Mouse (Mus musculus): ENCODE data around the gene Wars2. TPM values are rescaled to one million over a fixed set of nuclear protein-coding genes. Genes with fewer than 3 reads are reported as not detected.

Wars2 gene
- polyA plus RNA-seq, 1 experiment: 5.6 TPM

DNA sequence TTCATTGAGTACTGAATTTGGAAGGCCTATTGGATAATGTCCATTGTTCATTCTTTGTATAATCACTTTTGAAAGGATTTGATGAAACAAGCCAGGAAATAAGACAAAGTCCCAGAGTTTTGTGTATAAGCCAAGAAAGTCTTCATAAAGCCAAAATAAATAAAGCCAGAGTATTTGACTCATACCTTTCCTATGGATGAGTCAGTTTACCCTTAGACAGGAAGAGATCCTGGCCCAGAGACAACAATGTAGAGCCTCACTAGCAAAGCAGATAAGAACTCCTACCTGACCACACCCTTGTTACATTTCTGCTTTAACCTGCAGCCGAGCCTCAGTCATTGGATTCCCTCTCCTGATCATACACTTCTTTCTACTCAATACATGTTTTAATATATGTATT is 47.2 kb downstream of the Wars2 start:
- DNase-seq (ENCODE audit: low spot score): no peak

DNA sequence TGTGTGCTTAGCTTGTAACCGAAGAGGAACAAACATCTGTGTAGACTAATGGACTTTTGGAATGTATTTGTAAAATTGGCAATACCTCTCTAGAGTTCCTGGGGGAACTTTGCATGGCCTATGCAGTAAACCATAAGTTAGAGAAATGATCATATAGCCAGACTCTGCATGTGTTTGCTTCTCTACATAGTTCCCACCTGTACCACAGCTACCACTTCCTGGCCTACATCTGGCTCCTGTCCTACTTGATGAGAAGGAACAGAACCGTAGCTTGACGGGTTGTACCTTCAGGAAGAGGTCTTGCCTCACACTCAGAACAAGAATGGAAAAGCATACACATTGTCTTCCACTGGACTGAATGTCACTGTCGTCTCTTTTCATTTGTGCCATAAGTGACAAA is 52.7 kb downstream of the Wars2 start:
- DNase-seq (ENCODE audit: low spot score): no peak

DNA sequence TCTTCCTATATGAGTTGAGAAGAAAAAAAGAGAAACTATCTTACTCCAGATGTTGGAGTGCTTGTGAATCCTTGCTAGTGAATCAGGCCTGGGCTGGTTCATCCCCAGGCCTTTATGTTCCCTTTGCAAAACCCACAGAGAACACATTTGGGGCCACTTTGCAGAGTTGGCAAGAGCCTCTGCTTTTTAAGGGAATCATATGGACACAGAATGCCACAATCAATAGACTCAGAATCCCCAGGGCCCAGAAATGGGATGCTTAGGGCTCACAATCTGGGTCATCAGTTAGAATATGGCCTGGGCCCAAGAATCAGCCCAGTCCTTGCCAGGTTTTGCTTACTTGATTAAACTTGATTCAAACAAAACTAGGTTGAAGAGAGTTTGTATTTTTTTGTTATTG is 62.5 kb downstream of the Wars2 start:
- no peak for DNase-seq (ENCODE audit: low spot score)

DNA sequence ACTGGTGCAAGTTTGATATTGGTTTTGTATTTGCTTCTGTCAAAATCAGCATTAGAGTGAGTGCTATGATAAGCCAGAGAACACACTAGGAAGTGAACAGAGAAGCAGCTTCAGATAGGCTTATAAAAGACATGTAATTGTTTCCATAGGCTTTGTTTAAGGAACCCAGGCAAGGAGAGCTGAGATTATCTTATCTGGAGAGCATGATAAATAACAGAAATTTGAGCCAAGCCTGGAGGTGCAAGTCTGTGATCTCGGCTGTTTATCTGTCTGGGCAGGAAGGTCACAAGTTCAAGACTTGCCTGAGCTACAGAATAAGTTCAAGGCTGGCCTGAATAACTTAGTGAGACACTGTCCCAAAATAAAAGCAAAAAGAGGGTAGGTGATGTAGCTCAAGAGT is 67.5 kb downstream of the Wars2 start:
- no peak for DNase-seq (ENCODE audit: low spot score)

DNA sequence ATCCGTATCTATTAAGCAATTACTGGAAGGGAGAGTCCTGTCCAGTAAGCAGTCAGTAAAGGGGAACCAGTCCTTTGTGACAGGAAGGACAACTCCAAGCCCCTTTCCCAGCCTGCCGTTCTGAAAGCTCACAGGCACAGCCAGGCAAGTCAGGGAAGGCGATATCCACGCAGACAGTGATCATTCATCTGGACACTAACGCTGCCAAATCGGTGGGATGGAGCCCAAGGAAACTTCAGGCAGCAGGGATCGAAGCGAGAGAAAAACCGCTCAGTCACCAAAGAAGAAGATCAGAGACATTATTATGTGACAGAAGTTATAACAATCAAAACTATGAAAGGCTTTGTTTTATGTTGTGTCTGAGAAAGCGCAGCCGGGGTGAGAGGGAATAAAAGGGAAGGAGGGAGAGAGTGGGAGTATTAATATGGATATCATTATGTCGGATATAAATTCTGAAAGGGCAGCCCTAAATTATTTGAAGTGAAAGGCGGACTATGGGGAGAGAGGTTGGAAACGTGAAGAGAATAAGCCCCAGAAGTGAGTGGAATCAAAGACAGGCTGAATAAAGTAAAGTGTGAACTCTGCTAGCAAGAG is 70.3 kb downstream of the Wars2 start:
- DNase-seq (ENCODE audit: low spot score): no peak

DNA sequence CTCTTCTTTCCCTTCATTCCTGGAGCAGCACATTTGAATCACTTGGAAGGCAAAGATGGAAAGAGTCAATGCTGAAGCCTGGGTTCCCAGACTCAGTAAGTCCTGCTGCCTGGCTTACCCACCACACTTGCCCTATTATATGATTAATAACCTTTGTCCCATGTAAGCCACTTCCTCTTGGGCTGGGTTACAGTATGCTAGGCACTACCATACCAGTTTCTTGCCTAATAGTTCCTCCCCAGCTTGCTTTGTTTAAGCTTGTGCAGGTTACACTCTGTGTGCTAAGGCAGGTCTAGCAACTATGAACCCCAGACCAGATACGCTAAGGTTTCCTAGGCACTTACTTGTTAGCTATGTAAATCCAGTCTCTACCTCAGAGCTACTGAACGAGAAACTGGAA is 86.9 kb downstream of the Wars2 start:
- DNase-seq (ENCODE audit: low spot score): no peak

DNA sequence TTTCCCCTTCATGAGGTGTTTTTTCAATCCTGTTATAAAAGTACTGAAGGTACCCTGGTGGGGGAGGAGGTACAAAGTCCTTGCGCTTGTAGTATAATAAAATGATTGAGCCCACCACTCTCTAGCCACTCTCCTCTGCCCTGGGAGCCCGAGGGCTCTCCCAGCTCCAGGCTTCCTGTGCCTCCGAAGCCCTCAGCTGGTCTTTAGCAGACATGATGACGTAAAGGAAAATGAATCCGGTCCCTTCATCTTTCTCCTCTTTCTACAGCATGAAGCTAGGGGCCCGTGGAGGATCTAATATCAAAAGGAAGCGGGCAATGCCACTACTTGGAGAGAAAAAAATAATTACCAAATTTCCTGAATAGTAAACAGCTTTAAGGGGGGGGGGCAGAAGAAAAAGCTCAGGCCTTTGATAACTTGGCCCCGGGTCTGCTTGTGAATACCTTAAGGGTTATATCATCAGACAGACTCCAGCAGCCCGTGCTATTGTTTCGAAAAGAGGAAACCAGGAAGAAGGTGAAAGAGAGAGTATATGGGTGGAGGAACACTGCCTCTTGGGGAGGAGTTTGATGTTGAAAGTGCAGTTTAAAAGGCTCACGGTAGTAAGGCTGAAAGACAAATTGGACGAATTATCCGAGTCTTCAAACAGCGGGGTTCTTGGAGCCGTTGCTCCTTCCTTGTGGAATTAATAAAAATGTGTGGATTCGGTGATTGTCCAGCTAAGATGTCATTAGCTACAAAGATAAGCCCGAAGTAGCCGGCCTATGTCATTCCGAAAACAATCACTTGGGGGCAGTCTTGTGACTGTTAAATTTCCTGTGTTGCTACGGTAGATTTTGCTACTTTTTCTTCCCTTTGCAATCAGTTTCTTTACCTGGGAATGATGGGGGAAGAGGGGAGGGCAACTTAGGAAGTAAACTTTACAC is 92.8 kb downstream of the Wars2 start:
- no peak for DNase-seq (ENCODE audit: low spot score)

DNA sequence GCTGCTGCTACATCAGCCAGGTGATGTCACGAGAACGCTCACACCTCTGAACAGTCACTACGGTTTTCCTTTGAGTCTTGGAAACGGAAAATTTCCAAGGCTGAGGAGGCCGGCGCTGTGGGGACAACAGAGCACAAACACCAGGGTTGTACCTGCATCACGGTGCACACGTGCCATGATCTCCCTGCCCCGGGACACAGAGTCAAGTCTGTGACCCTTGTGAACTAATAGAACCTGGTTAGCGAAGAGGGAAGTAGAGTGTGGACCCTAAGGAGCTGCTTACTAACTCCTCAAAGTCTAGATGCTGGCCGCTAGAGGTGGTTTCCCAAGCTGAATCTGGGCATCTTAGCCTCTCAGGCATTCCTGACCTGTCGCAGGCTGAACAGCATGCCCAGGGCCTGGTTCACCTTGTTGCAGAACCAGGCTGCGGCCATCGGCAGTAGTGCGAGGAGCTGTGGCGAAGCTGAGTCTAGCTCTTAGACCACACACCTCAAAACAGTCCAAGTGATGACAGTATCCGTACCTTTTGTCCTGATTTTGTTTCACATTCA is 93.5 kb downstream of the Wars2 start:
- no peak for DNase-seq (ENCODE audit: low spot score)

DNA sequence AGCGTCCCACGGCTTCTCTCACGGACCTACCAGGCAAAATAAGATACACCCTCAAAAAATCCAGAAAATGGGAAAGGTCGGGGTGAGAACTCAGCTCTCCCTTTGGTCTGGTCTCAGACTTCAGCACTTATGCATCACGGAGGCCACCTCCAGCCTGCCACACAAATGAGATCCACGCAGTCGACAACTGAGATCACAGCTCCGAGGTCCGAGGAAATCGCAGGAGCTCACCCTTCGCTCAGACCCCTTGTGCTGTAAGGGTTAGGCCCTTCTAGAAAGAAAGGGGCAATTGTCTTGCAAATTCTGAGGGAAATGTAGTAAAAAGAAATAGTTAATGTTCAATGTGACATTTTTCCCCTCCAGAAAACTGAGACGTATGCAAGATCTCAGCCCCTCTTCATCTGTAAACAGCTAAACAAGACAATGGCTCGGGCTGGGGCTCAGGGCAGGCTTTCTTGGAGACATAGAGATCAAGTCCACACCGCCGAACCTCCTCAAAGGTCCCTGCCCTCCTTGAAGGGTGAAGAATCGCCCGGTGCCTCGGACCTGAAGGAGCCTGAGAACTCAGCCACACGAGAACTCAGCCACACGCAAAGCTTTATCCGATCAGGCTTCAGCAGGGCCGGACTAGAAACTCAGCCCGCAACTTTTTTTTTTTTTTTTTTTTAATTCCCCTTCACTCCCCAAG is 94.4 kb downstream of the Wars2 start:
- no peak for DNase-seq (ENCODE audit: low spot score)

DNA sequence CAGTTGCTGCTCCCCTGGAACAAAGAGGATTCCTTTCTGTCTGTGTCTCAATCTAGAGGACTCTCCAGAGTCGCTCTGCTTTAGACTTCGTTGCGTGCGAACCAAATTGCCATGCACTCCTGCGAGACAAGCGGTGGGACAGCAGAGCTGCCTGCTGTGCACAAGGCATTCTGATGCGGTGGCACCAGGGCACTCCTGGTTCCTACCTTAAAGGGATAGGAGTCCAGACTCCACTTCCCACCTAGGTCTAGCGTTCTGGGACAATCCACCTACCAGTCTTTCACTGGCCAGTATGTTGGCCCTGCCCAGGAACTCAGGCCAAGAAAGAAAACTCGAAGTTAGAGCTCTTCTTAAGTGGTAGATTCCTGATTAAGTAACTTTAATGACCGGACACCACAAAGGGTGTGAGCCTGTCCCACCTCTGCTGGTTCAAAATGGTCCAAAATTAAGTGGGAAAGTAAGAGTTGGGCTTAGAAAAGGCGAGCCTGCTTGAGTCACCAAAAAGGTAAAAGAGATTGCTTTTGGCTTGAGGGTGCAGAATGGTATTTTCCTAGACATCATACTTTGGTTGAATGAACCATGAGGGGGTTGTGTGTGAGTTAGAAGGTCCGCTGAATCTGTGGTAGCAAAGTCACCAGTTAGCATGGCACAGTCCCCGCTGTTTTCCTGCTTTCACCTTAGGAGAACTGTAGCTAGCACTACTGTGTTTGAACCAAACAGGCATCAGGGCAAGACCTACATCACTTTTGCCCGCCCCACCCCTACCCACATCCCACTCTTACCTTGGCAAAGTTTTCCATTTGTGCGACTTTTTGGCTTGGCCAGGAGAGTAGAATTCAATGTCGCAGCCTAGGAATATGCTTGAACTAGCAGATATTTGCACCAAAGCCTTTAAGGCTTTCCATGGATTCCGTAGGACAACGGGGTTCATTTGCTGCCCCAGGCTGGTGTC is 95.2 kb downstream of the Wars2 start:
- no peak for DNase-seq (ENCODE audit: low spot score)

DNA sequence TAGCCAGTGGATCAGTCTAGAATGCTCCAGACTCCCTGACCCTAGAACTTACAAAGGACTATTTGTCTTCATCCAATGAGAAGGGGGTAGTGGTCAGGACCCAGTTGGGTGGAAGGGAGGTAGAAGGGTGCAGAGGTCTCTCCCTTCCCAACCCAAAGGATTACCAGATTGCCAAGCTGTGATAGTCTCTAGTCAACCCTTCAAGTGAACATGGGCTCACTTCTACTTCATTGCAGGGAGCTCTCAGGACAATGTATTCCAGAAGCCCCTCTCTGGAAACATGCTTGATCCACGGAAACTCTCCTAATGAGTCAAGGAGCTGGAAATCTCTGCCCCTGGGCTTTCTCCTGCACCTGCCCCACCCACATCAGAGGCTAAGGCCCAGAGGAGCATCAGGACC is 97.8 kb downstream of the Wars2 start:
- no peak for DNase-seq (ENCODE audit: low spot score)

DNA sequence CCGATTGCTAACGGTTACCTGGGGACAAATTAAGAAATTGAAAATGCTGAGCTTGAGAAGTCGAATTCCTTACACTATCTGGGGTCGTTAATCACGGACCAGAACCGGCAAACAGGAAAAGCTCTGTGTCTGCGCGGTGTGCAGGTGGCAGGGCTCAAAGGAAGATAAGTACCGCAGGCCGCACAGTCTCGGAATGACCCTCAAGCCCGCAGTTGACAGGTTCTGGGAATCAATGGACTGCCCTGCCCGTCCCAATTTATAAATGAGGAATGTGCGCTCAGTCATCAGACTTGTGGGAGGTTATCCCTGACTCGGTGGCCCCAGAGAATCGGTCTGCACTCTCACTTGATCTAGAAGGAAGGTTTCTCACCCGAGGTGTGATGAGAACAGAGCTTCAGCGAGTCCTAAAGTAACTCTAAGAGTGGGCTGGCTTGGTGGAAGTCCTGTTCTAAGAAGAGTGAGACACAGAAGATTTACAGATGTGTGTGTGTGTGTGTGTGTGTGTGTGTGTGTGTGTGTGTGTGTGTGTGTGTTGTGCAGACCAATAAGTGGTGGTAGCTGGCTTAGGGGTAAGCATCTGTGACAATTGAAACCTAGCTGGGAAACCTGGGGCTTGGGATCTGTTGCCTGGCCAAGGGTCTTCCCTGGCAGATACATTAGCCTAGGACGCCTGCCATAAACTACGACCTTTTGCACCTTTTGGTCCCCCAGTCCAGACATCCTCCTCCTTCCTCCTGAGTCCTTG is 98.6 kb downstream of the Wars2 start:
- no peak for DNase-seq (ENCODE audit: low spot score)

DNA sequence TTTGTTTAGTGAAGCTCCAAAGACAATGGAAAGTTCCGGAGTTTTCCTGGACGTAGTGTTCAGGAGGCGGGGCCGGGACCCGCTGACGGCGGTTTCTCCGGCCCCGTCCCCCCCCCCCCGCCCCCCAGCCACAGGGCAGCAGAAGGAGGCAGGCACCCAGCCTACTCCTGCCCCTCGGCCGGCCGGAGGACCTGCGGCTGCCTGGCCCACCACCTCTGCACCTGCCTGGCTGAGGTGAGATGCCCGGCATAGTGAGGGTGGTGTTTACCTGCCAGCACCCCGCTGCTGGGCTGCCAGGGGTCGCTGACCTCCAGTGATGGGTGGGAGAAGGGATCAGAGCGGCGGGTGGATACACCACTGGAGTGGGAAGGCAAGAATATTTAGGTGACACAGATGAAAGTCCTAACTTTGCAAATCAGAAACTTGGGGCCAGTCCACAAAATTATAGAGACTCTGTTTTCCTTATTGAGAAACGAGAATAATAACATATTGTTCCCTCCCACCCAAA is 99.4 kb downstream of the Wars2 start, which contains the start of gene Tbx15:
Gene Tbx15 (plus strand): TSS at position 169 of the 508 bp plus-strand sequence.
- no peak for DNase-seq (ENCODE audit: low spot score)

DNA sequence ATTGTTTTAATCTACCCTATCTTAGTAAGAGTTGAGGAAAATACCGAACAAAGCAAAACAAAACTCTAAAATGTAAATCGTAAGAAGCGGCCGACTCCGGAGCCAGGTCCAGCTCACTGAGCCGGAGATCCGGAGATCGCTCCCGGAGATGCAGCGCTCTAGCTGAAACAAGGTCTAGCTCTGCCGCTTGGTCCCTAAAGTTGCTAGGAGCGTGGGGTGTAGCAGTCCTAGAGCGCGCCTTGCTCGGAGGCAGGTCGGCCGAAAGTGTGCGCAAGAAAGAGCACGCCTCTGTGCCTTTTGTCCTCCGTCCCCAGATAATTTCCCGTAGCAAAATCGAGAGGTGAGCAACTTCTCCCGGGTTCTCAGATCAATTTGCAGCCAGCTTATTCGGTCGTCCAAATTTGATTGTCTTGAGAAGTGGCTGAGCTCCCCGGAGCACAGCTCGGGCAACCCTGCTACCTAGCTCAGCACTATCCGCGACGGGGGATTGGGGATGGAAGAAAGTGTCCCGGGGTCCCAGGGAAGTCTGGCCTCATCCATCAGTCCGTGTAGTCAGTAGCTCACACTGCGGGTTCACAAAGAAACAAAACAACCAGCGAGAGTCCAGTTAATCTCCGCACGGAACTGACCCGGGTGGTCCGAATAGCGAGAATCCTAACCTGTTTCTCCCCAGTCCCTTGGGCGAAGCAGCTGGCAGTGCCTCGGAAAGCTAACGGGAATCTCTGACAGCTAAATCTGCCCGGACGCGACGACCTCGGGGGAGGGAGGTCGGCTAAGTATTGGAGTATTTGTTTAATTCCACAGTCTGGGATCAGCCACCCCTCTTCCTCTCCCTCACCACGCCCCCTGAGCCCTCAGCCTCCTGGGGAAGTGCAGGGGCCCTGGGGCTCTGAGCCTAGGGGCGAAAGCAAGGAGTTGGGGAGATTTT is 100.2 kb downstream of the Wars2 start:
- no peak for DNase-seq (ENCODE audit: low spot score)

DNA sequence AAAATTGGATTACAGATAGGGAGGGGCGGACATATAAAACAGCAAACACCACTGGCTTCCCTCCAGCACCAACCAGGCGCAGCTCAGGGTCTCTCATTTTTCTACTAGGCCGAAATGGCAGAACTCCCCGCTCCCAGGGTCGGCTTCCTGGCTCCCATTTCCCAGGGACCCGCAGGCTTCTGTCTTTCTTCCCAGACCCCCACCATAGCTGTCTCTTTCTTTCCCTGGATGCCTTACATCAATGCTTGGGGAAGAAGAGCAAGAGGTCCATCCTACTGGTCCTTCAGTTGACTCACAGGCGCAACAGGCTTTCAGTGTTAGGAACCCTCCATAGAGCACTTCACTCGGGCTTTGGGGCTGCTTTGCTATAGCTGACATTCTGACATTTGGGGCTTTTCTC is 101.6 kb downstream of the Wars2 start:
- no peak for DNase-seq (ENCODE audit: low spot score)

DNA sequence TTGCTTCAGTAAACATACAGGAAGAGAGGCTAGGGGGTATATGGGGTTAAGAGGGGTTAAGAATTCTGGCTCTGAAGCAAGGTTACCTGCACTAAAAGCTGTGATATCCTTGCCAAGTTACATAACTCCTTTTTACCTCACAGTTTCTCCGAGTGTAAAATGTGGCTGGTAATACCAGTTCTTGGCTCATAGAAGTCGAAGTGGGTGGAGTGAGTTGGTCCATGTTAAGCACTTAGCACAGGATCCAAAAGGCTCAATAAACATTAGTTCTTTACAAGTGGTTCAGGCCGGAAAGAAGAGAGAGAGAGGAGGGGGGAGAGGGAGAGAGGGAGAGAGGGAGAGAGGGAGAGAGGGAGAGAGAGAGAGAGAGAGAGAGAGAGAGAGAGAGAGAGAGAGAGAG is 104.5 kb downstream of the Wars2 start:
- no peak for DNase-seq (ENCODE audit: low spot score)

DNA sequence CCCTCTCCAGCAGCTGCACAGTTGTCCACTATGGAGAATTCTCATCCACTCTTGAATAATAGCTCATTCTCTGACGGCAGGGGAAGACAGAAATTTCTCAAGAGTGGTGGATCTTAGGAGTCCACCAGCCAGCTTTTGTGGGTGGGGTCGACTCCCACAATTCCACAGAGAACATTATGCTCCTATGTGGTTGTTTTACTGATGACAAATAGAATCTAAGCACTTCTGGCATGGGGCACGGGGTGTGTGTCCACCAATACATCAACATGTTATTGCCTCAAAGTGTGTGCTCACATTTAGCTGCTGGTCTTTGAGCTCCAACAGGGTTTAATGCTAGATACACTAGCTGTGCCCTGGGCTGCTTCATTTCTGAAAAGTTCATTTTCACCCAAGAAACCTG is 105.8 kb downstream of the Wars2 start:
- DNase-seq (ENCODE audit: low spot score): no peak

DNA sequence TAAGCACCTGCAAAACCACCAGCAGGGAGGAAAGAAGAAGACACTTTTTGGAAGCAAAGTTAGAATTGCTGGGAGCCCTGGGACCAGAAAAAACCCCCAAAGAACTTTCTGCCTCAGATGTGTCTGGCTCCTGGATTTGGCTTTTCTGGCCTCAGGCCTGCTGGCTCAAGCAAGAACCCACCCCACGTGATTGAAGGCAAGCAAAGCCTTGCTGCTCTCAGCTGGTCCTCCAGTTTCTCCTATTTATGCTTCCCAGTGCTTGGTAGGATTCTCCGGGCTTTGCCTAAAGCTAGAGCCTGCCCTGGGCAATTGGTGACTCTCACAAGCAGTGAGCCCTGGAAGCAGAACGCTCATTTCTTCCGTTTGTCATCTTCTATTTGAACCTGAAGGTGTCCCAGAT is 106.7 kb downstream of the Wars2 start:
- no peak for DNase-seq (ENCODE audit: low spot score)

All from urinary bladder, adult 2 months (tissue).